Mouse (Mus musculus) hindbrain, embryonic 11.5 days (tissue): ENCODE data around the gene Sstr2. TPM values are rescaled to one million over a fixed set of nuclear protein-coding genes. Genes with fewer than 3 reads are reported as not detected.
"Not testable (repeated sequence)": the region's sequence is repeated elsewhere in the genome, so short reads cannot be mapped to it uniquely, and the experiment has no call there.

ENCODE experiments used
- ATAC-seq: fragments of 200-750 bp; cut with Nextera tagmentation; 2 replicates; pipeline ENCODE4 v1.8.0; 2017; ENCODE audit warnings: mild to moderate bottlenecking, moderate TSS enrichment, moderate library complexity; ENCODE audit not compliant: low FRiP score
- DNase-seq: peaks from one replicate; pipeline ENCODE4 v3.0.0-alpha.2; 2015; ENCODE audit warnings: low spot score
- H3K27ac ChIP-seq: fragments of 300-500 bp; sonication (generic); 2 replicates; pipeline ENCODE4 v1.5.1; 2014; ENCODE audit warnings: mild to moderate bottlenecking, low read depth, low read length
- H3K27me3 ChIP-seq: fragments of 300-500 bp; sonication (generic); 2 replicates; pipeline ENCODE4 v1.6.1; 2014; ENCODE audit warnings: mild to moderate bottlenecking, low read length, moderate library complexity, mixed read lengths; ENCODE audit not compliant: control insufficient read depth, insufficient read depth
- H3K36me3 ChIP-seq: fragments of 300-500 bp; sonication (generic); 2 replicates; pipeline ENCODE4 v1.6.1; 2014; ENCODE audit warnings: mild to moderate bottlenecking, low read length, moderate library complexity, mixed read lengths; ENCODE audit not compliant: control insufficient read depth, insufficient read depth
- H3K4me1 ChIP-seq: fragments of 300-500 bp; sonication (generic); replicated peaks from 2 replicates; pipeline ENCODE4 v1.6.1; 2014; ENCODE audit warnings: low read length, mixed read lengths; ENCODE audit not compliant: control insufficient read depth, insufficient read depth
- H3K4me2 ChIP-seq: fragments of 300-500 bp; sonication (generic); replicated peaks from 2 replicates; pipeline ENCODE4 v1.6.1; 2014; ENCODE audit warnings: mild to moderate bottlenecking, low read depth, low read length
- H3K4me3 ChIP-seq: fragments of 300-500 bp; sonication (generic); 2 replicates; pipeline ENCODE4 v1.5.1; 2014; ENCODE audit warnings: low read depth, low read length
- H3K9ac ChIP-seq: fragments of 300-500 bp; sonication (generic); 2 replicates; pipeline ENCODE4 v1.6.1; 2014; ENCODE audit warnings: low read depth, low read length
- H3K9me3 ChIP-seq: fragments of 300-500 bp; sonication (generic); 2 replicates; pipeline ENCODE4 v1.6.1; 2016; ENCODE audit warnings: low read length; ENCODE audit not compliant: control insufficient read depth
- WGBS: fragments of 180-500 bp; shearing (Covaris S2); extraction: QIAGEN DNeasy Blood & Tissue Kit; methylation state at CpG from one replicate; pipeline ENCODE4 v1.1.7; 2014; 5-methylcytosine and 5-hydroxymethylcytosine counted together
- polyA plus RNA-seq: library from polyadenylated mRNA; unstranded; fragments of >200 nt; fragmentation: Nextera tagmentation; extraction: Ambion mirVana; gene quantifications from 2 replicates; pipeline ENCODE4 v1.2.1, GENCODE M21; 2014

Sstr2 gene
- polyA plus RNA-seq, 1 experiment from 2014 or later, result 41.9 TPM

GRCm38 (mm10) chr11:113658319-113658718 lies 39.2 kb downstream of the Sstr2 start:
- H3K4me2 ChIP-seq, result no peak overlapping the region
- no peak for DNase-seq
- H3K36me3 ChIP-seq, result peaks cover 32% of the 10 kb centered on the region
- H3K9me3 ChIP-seq, result no peaks in the 10 kb centered on the region
- no peak overlapping the region for H3K27ac ChIP-seq
- H3K4me3 ChIP-seq, result no peak overlapping the region
- H3K9ac ChIP-seq, result no peak overlapping the region
- no peaks in the 10 kb centered on the region for H3K4me1 ChIP-seq
- WGBS, result 91% methylated on average over 8 of the region's 8 CpGs
- ATAC-seq, result no peak
- no peaks in the 10 kb centered on the region for H3K27me3 ChIP-seq

- ATAC-seq (no peak), DNase-seq (no peak)
- Histone ChIP-seq H3K27me3 (no peaks in the 10 kb centered on the region), H3K9me3 (no peaks in the 10 kb centered on the region), H3K4me2 (no peak overlapping the region), H3K36me3 (peaks cover 32% of the 10 kb centered on the region), H3K9ac (no peak overlapping the region), H3K4me1 (no peaks in the 10 kb centered on the region), H3K27ac (no peak overlapping the region), H3K4me3 (no peak overlapping the region)
- WGBS, result 92% methylated on average over 4 of the region's 4 CpGs
Observed at GRCm38 (mm10) chr11:113658763-113659162, 39.6 kb downstream of the Sstr2 start.

- not testable (repeated sequence) for H3K27me3 ChIP-seq, H3K4me2 ChIP-seq, H3K9ac ChIP-seq, H3K4me1 ChIP-seq, H3K27ac ChIP-seq, H3K4me3 ChIP-seq, DNase-seq, H3K9me3 ChIP-seq, ATAC-seq
- WGBS, result 100% methylated on average over 3 of the region's 3 CpGs
- H3K36me3 ChIP-seq, result peaks cover 29% of the 10 kb centered on the region
Observed at GRCm38 (mm10) chr11:113660213-113660612, 41.1 kb downstream of the Sstr2 start.

- Histone ChIP-seq H3K4me1 (no peaks in the 10 kb centered on the region), H3K4me2 (no peak overlapping the region), H3K27ac (no peak overlapping the region), H3K9me3 (no peaks in the 10 kb centered on the region), H3K4me3 (no peak overlapping the region), H3K36me3 (peaks cover 24% of the 10 kb centered on the region), H3K9ac (no peak overlapping the region), H3K27me3 (no peaks in the 10 kb centered on the region)
- ATAC-seq (no peak), DNase-seq (no peak)
- WGBS, result 96% methylated on average over 11 of the region's 11 CpGs
Observed at GRCm38 (mm10) chr11:113660940-113661339, 41.8 kb downstream of the Sstr2 start.

- H3K27me3 ChIP-seq, result no peaks in the 10 kb centered on the region
- no peak for DNase-seq
- no peak overlapping the region for H3K9ac ChIP-seq
- no peaks in the 10 kb centered on the region for H3K4me1 ChIP-seq
- no peak overlapping the region for H3K4me2 ChIP-seq
- WGBS, result 94% methylated on average over 18 of the region's 18 CpGs
- H3K9me3 ChIP-seq, result no peaks in the 10 kb centered on the region
- H3K4me3 ChIP-seq, result no peak overlapping the region
- no peak for ATAC-seq
- H3K27ac ChIP-seq, result no peak overlapping the region
- peaks cover 16% of the 10 kb centered on the region for H3K36me3 ChIP-seq
Observed at GRCm38 (mm10) chr11:113661835-113662351, 42.8 kb downstream of the Sstr2 start.

GRCm38 (mm10) chr11:113664279-113664678 lies 45.1 kb downstream of the Sstr2 start:
- DNase-seq (no peak), ATAC-seq (no peak)
- Histone ChIP-seq H3K36me3 (peaks cover 4% of the 10 kb centered on the region; the same call in 1 of the 2 replicates), H3K27me3 (no peaks in the 10 kb centered on the region), H3K27ac (no peak overlapping the region), H3K9ac (no peak overlapping the region), H3K4me3 (no peak overlapping the region), H3K4me2 (no peak overlapping the region), H3K9me3 (no peaks in the 10 kb centered on the region), H3K4me1 (no peaks in the 10 kb centered on the region)
- 85% methylated on average over 2 of the region's 2 CpGs for WGBS

- Histone ChIP-seq H3K36me3 (0 out of 2 replicates have a peak, but pooled peaks cover 3% of the 10 kb centered on the region), H3K9me3 (no peaks in the 10 kb centered on the region)
- DNase-seq, result no peak
Observed at GRCm38 (mm10) chr11:113666205-113666604, 47.1 kb downstream of the Sstr2 start.

GRCm38 (mm10) chr11:113666648-113667047 lies 47.5 kb downstream of the Sstr2 start:
- WGBS, result 64% methylated on average over 10 of the region's 10 CpGs
- Histone ChIP-seq H3K27me3 (no peaks in the 10 kb centered on the region), H3K4me2 (no peak overlapping the region), H3K9ac (no peak overlapping the region), H3K36me3 (no peaks in the 10 kb centered on the region), H3K4me3 (no peak overlapping the region), H3K9me3 (no peaks in the 10 kb centered on the region), H3K27ac (no peak overlapping the region), H3K4me1 (no peaks in the 10 kb centered on the region)
- ATAC-seq (no peak), DNase-seq (no peak)

More at GRCm38 (mm10) chr11:113666205-113666604, 47.1 kb downstream of the Sstr2 start:
- no peaks in the 10 kb centered on the region for H3K4me1 ChIP-seq
- no peak overlapping the region for H3K4me2 ChIP-seq
- H3K4me3 ChIP-seq, result no peak overlapping the region
- WGBS, result 87% methylated on average over 6 of the region's 6 CpGs
- H3K9ac ChIP-seq, result no peak overlapping the region
- H3K27ac ChIP-seq, result no peak overlapping the region
- no peak for ATAC-seq
- H3K27me3 ChIP-seq, result no peaks in the 10 kb centered on the region

GRCm38 (mm10) chr11:113667122-113667521 lies 48.0 kb downstream of the Sstr2 start:
- Histone ChIP-seq H3K9ac (no peak overlapping the region), H3K9me3 (no peaks in the 10 kb centered on the region), H3K27me3 (no peaks in the 10 kb centered on the region), H3K4me2 (no peak overlapping the region), H3K4me1 (no peaks in the 10 kb centered on the region), H3K27ac (no peak overlapping the region), H3K36me3 (no peaks in the 10 kb centered on the region), H3K4me3 (no peak overlapping the region)
- 93% methylated on average over 2 of the region's 2 CpGs for WGBS
- DNase-seq, result no peak
- no peak for ATAC-seq
